Mouse (Mus musculus): Measurements from ENCODE around the gene Ldhal6b. TPM values are rescaled to one million over a fixed set of nuclear protein-coding genes. Genes with fewer than 3 reads are reported as not detected.

Ldhal6b gene
- polyA plus RNA-seq, 1 experiment from 2014 or later: not detected

DNA sequence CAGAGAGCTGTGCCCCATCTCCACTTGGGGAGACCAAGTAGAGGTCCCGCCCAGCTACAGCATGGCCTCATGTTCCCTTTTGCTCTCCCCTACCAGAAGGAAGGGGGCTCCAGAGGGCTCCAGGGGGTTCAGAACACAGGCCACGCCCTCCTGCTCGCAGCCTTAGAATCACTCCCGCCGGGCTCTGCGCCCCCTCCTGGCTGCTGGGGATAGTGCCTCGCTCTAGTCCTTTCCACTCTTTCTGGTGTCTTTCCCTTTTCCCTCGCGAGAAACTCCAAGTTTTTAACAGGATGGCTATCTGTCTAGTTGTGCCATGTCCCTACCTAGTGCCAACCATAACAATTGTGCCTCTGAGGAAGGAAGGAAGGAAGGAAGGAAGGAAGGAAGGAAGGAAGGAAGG lies 16.5 kb downstream of the Ldhal6b start:
- WGBS: 11% methylated on average over 9 of the region's 9 CpGs
- ATAC-seq: peak; percentile 43; the same call in 1 of the 2 replicates
- H3K27me3 ChIP-seq (replicated peaks; ENCODE audit: control insufficient read depth, insufficient read depth, low read length): no peaks in the 10 kb centered on the region
- 0 out of 2 replicates have a peak overlapping the region, but pooled peaks have one; percentile 30 for H3K9ac ChIP-seq (ENCODE audit: low read depth, low read length)
- no peaks in the 10 kb centered on the region for H3K36me3 ChIP-seq (ENCODE audit: control insufficient read depth, insufficient read depth, low read length)
- H3K9me3 ChIP-seq (ENCODE audit: control insufficient read depth, low read length): no peaks in the 10 kb centered on the region
- peaks cover 8% of the 10 kb centered on the region for H3K4me1 ChIP-seq (ENCODE audit: control insufficient read depth, insufficient read depth, low read length)
- H3K4me3 ChIP-seq (ENCODE audit: low read length): no peak overlapping the region
- peak overlapping the region; percentile 34 for H3K4me2 ChIP-seq (ENCODE audit: low read depth, low read length)
- no peak overlapping the region for H3K27ac ChIP-seq (ENCODE audit: low read length)

DNA sequence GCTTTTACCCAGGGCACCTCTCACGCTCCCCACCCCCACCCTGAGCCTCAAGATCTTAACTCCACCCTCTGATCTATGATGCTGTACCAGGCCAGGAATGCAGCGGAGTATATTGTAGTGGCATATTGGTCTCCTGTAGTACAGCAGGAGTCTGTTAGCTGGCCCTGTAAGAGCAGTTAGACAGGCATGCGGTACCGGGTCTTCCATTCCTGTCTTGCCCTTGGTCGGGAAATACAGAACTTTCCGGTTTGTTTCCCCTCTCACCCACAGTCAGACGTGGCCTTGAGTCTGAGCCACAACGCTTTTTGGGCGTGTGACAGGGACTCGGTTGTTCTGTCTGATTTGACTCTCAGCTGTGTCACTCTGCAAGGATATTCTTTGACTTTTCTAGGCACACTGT lies 17.3 kb downstream of the Ldhal6b start:
- 83% methylated on average over 10 of the region's 10 CpGs for WGBS
- Histone ChIP-seq H3K4me2 (ENCODE audit: low read depth, low read length) (no peak overlapping the region), H3K9ac (ENCODE audit: low read depth, low read length) (no peak overlapping the region), H3K4me1 (ENCODE audit: control insufficient read depth, insufficient read depth, low read length) (peaks cover 4% of the 10 kb centered on the region; the same call in 1 of the 2 replicates), H3K9me3 (ENCODE audit: control insufficient read depth, low read length) (no peaks in the 10 kb centered on the region), H3K36me3 (ENCODE audit: control insufficient read depth, insufficient read depth, low read length) (no peaks in the 10 kb centered on the region), H3K27me3 (replicated peaks; ENCODE audit: control insufficient read depth, insufficient read depth, low read length) (no peaks in the 10 kb centered on the region), H3K4me3 (ENCODE audit: low read length) (no peak overlapping the region), H3K27ac (ENCODE audit: low read length) (no peak overlapping the region)
- ATAC-seq: no peak

DNA sequence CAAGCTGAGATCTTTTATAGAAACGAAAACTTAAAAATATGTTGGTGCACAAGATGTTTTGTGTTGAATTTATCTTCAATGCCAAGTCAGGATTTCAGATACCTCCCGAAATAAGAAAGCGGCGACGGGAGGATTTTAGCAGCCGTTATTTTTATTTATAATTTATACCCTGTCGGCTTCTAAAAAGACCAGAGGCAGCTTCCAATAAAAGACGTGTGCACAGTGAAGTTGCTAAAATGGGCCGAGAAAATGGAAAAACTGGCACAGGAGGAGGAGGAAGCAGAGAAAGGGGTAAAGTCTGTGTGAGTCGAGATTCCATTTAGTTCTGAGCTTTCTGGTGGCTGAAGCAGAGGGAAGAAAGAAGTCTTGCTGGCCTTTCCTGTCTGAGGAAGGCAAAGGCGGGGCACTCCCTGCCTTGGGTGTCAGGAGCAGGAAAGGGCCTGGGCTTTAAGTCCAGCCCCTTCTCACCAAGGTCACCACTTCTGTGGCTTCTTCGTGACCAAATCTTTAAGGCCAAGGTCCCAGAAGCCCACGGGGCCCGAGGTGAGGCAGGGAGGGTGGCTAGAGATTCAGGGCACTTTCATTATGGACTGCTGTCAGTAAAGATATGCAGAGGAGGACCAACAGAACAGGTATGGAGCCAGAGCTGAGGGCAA lies 18.0 kb downstream of the Ldhal6b start:
- Histone ChIP-seq H3K4me2 (ENCODE audit: low read depth, low read length) (no peak overlapping the region), H3K36me3 (ENCODE audit: control insufficient read depth, insufficient read depth, low read length) (no peaks in the 10 kb centered on the region), H3K27me3 (replicated peaks; ENCODE audit: control insufficient read depth, insufficient read depth, low read length) (no peaks in the 10 kb centered on the region), H3K9me3 (ENCODE audit: control insufficient read depth, low read length) (no peaks in the 10 kb centered on the region), H3K4me1 (ENCODE audit: control insufficient read depth, insufficient read depth, low read length) (0 out of 2 replicates have a peak, but pooled peaks cover 4% of the 10 kb centered on the region), H3K4me3 (ENCODE audit: low read length) (no peak overlapping the region), H3K9ac (ENCODE audit: low read depth, low read length) (no peak overlapping the region), H3K27ac (ENCODE audit: low read length) (no peak overlapping the region)
- ATAC-seq: no peak
- 65% methylated on average over 14 of the region's 14 CpGs for whole genome bisulfite sequencing

DNA sequence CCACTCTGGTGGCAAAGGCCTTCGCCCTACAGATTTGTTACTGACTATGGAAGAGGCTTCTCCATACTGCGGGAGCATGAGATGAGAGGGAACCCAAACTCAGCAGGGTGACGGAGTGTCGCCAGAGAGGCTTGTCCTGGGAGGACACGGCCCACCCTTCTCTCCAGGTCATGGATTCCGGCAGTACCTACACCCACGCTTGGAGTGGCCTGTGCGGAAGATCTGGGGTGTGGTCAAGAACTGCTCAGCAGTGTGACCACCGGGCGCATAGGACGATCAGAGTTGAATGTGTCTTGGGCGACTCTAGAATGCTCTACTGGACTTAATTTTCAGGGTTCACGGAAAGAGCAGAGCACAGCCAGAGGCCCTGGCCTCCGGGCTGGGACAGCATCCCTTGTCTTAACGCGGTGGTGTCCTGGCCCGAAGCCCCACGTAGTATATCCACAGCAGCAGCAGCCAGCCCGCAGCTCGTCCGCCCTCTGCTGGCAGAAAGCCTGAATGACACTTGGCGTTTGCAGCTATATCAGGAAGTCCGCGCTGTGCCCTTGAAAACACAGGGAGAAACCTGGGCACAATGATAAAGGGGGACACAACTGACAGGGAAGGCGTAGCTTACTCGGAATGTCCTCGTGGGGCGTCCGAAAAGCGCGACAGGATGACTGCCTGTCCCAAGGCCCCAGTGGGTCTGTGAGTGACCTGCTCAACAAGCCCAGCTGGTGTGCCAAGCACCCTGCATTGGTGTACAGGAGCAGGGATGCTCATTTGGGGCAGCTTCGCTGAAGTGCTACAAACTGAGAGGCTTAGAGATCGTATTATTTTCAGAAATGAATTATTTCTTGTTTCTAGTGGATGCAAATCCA lies 21.2 kb downstream of the Ldhal6b start:
- WGBS: 28% methylated on average over 33 of the region's 33 CpGs

DNA sequence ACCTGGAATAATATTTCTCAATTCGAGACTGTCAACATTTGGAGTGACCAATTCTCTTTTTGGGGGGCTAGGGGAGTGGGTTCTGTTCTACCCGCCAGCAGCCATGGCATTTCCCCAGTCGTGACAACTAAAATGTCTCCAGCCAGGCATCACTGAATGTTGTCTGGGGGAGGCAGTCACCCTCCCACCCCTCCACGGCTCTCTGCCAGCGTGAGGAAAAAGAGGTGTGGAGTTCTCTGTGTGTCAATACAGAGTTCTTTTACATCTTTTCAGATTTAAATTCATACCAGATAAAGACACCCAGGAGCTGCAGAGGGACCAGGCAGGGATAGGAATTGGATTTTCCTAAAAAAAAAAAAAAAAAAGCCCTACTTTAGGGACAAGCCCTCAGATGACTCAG lies 22.4 kb downstream of the Ldhal6b start:
- WGBS: 79% methylated on average over 5 of the region's 5 CpGs
- H3K9ac ChIP-seq (ENCODE audit: low read depth, low read length): no peak overlapping the region

More for the DNA sequence above, 21.2 kb downstream of the Ldhal6b start:
- Histone ChIP-seq H3K9ac (ENCODE audit: low read depth, low read length) (no peak overlapping the region), H3K4me2 (ENCODE audit: low read depth, low read length) (no peak overlapping the region), H3K27me3 (replicated peaks; ENCODE audit: control insufficient read depth, insufficient read depth, low read length) (no peaks in the 10 kb centered on the region), H3K9me3 (ENCODE audit: control insufficient read depth, low read length) (no peaks in the 10 kb centered on the region), H3K4me3 (ENCODE audit: low read length) (no peak overlapping the region), H3K27ac (ENCODE audit: low read length) (no peak overlapping the region), H3K36me3 (ENCODE audit: control insufficient read depth, insufficient read depth, low read length) (no peaks in the 10 kb centered on the region), H3K4me1 (ENCODE audit: control insufficient read depth, insufficient read depth, low read length) (0 out of 2 replicates have a peak, but pooled peaks cover 4% of the 10 kb centered on the region)
- ATAC-seq: peak; percentile 84

DNA sequence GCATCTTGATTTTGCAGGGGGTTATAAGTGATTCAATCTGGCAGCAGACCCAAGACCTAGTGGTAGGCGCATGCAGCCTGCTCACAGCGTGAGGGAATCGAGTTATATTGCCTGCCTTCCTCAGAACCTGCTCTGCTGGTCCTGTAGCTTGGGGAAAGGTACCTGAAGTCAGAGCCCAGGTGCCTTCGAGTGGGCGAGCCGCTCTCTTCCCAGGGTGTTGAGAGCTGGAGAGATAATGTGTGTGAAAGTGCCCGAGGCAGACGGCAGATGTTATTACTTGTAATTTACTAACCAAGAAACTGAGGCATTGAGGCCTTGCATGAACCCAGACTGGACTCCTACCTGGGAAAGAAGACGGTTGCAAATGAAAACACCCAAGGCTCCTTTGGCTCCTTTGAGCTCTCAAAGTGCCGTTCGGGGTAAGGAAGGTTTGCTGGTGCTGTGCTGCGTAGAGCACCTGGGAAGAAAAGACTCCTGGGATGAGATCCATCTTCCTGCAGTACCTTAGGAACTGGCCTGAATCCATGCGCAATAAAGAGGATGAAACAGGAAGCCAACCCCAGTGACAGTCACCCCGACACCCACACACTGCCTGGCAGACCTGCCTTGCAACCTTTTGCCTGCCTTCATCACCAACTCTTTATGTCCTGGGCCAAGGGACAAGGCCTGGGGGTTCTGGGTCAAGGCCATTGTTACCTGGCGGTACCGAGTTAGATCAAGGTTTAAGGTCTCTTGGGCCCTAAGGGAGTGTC lies 22.9 kb downstream of the Ldhal6b start:
- Histone ChIP-seq H3K27me3 (replicated peaks; ENCODE audit: control insufficient read depth, insufficient read depth, low read length) (no peaks in the 10 kb centered on the region), H3K27ac (ENCODE audit: low read length) (no peak overlapping the region), H3K4me2 (ENCODE audit: low read depth, low read length) (no peak overlapping the region), H3K9me3 (ENCODE audit: control insufficient read depth, low read length) (no peaks in the 10 kb centered on the region), H3K4me1 (ENCODE audit: control insufficient read depth, insufficient read depth, low read length) (0 out of 2 replicates have a peak, but pooled peaks cover 4% of the 10 kb centered on the region), H3K9ac (ENCODE audit: low read depth, low read length) (no peak overlapping the region), H3K36me3 (ENCODE audit: control insufficient read depth, insufficient read depth, low read length) (no peaks in the 10 kb centered on the region), H3K4me3 (ENCODE audit: low read length) (no peak overlapping the region)
- no peak for ATAC-seq
- WGBS: 83% methylated on average over 16 of the region's 16 CpGs

More for the DNA sequence above, 22.4 kb downstream of the Ldhal6b start:
- H3K27me3 ChIP-seq (replicated peaks; ENCODE audit: control insufficient read depth, insufficient read depth, low read length): no peaks in the 10 kb centered on the region
- no peak overlapping the region for H3K27ac ChIP-seq (ENCODE audit: low read length)
- no peak overlapping the region for H3K4me3 ChIP-seq (ENCODE audit: low read length)
- no peaks in the 10 kb centered on the region for H3K36me3 ChIP-seq (ENCODE audit: control insufficient read depth, insufficient read depth, low read length)
- H3K4me1 ChIP-seq (ENCODE audit: control insufficient read depth, insufficient read depth, low read length): 0 out of 2 replicates have a peak, but pooled peaks cover 4% of the 10 kb centered on the region
- no peak overlapping the region for H3K4me2 ChIP-seq (ENCODE audit: low read depth, low read length)
- no peaks in the 10 kb centered on the region for H3K9me3 ChIP-seq (ENCODE audit: control insufficient read depth, low read length)
- no peak for ATAC-seq

DNA sequence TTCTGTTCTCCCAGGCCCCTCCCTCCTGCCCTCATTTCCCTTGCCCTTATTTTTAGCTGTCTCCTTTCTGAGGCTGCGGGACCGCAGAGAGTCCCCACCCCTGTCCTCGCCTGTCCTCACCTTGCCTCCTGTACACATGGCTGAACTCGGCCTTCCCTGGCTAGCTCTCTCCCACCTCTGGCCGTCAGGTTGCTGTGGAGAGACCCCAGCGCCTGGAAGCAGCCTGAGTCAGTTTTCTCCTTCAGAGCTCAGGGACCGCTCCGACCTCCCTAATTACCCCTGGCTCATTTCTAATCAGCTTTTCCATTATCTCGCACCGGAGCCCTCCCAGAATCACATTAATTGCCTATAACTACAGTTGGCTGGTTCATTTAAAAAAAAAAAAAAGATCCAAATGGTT lies 27.9 kb downstream of the Ldhal6b start:
- ATAC-seq: no peak
- Histone ChIP-seq H3K27ac (ENCODE audit: low read length) (no peak overlapping the region), H3K9ac (ENCODE audit: low read depth, low read length) (no peak overlapping the region), H3K27me3 (replicated peaks; ENCODE audit: control insufficient read depth, insufficient read depth, low read length) (no peaks in the 10 kb centered on the region), H3K4me2 (ENCODE audit: low read depth, low read length) (no peak overlapping the region), H3K36me3 (ENCODE audit: control insufficient read depth, insufficient read depth, low read length) (no peaks in the 10 kb centered on the region), H3K9me3 (ENCODE audit: control insufficient read depth, low read length) (no peaks in the 10 kb centered on the region), H3K4me1 (ENCODE audit: control insufficient read depth, insufficient read depth, low read length) (no peaks in the 10 kb centered on the region), H3K4me3 (ENCODE audit: low read length) (no peak overlapping the region)
- 73% methylated on average over 10 of the region's 10 CpGs for WGBS

DNA sequence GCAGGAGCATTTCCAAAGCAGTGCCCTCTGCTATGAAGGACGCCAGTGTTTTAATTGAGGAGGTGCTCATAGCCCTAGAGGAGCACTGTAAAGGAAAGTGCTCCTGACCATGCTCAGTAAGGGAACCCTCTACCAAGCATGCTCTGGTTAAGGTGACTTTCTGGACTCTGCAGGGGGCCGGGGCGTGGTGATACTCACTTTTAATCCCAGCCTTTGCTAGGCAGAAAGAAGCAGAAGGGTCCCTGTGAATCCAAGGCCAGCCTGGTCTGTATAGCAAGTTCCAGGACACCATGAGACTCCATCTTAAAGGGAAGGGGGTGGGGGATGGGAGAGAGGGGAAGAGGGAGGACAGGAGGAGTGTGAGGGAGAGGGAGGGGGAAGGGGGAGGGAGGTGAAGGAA lies 30.2 kb downstream of the Ldhal6b start:
- H3K4me2 ChIP-seq (ENCODE audit: low read depth, low read length): no peak overlapping the region
- no peak for ATAC-seq
- WGBS: 85% methylated on average over 3 of the region's 3 CpGs
- no peaks in the 10 kb centered on the region for H3K36me3 ChIP-seq (ENCODE audit: control insufficient read depth, insufficient read depth, low read length)
- H3K4me1 ChIP-seq (ENCODE audit: control insufficient read depth, insufficient read depth, low read length): no peaks in the 10 kb centered on the region
- H3K27ac ChIP-seq (ENCODE audit: low read length): no peak overlapping the region
- no peak overlapping the region for H3K4me3 ChIP-seq (ENCODE audit: low read length)
- H3K9me3 ChIP-seq (ENCODE audit: control insufficient read depth, low read length): no peaks in the 10 kb centered on the region
- H3K27me3 ChIP-seq (replicated peaks; ENCODE audit: control insufficient read depth, insufficient read depth, low read length): no peaks in the 10 kb centered on the region
- H3K9ac ChIP-seq (ENCODE audit: low read depth, low read length): no peak overlapping the region

Data from intestine, embryonic 16.5 days (tissue).